Mouse (Mus musculus) MEL (cell line): ENCODE measurements at regions not wholly inside any gene's neighbourhood (a gene's known extent, or its start where the extent isn't known, plus 50 kb on each side); places are given as distances from the start of the nearest gene placed in this dataset.

Experiments used
- MXI1 ChIP-seq: IDR thresholded peaks from 2 replicates; pipeline ENCODE4 v1.6.1; 2011; ENCODE audit warnings: mild to moderate bottlenecking, low read depth, low read length, improper control_type of control experiment
- MYB ChIP-seq: IDR thresholded peaks from 2 replicates; pipeline ENCODE4 v1.6.1; 2011; ENCODE audit warnings: mild to moderate bottlenecking, low read depth, low read length, improper control_type of control experiment

DNA sequence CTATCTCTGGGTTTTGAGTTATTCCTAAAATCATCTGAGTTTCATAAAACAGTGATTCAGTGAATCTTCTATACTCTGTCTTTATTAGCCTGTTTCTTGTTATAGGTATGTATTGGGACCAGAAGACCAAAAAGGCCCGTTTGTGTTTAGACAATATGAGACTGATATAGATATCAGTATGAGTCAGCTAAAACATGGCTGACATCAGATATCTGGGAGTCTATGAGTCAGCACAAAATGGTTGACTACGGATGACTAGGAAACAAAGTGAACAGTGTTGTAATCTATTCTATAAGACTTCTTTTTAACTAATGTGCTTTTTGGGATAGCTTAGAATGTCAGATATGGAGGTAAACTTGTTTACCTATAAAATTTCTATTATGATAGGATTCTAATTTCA is 305.2 kb upstream of the Epha4 start:
- no peak for TF ChIP-seq MYB
- TF ChIP-seq MXI1: no peak
